Mouse (Mus musculus): ENCODE results near the gene Lrrc38. TPM values are rescaled to one million over a fixed set of nuclear protein-coding genes. Genes with fewer than 3 reads are reported as not detected.

Gene Lrrc38
- total RNA-seq, 2 experiments from 2014 or later, result 0.14 TPM; not detected in 1

Other genes with a start within 250 kb of the Lrrc38 start
- 10 to 100 TPM; 18.9 to 22.0 TPM for gene Prdm2, start 136.8 kb upstream of the Lrrc38 start, total RNA-seq (2021)
- gene Pdpn, start 50.2 kb upstream of the Lrrc38 start, total RNA-seq (2021), result 1 to 10 TPM; 5.8 to 8.3 TPM
- gene Pramel1, start 44.7 kb downstream of the Lrrc38 start, total RNA-seq (2021), result not detected
- gene Pramef8, start 62.7 kb downstream of the Lrrc38 start, total RNA-seq (2021), result 10 to 100 TPM in 1 of 2 experiments, 1 to 10 TPM in 1; 9.9 to 11.5 TPM
- gene Oog4, start 100.6 kb downstream of the Lrrc38 start, total RNA-seq (2021), result not detected
- gene Gm13043, start 161.6 kb downstream of the Lrrc38 start, total RNA-seq (2021), result not detected
- not detected for gene Gm13040, start 186.2 kb downstream of the Lrrc38 start, total RNA-seq (2021)
- not detected for gene BC080695, start 201.9 kb downstream of the Lrrc38 start, total RNA-seq (2021)
- not detected for gene Gm13057, start 202.0 kb downstream of the Lrrc38 start, total RNA-seq (2021)

All from heart, postnatal 36 days (tissue).